Mouse (Mus musculus) G1E (cell line): ENCODE results near the gene Mylk4. TPM values are rescaled to one million over a fixed set of nuclear protein-coding genes. Genes with fewer than 3 reads are reported as not detected.
A peak's percentile ranks its signal among the peaks of the same experiment; 100 is the strongest.

ENCODE experiments used
- ATAC-seq: 2 replicates; pipeline ENCODE4 v1.8.0; 2016; ENCODE audit warnings: mild to moderate bottlenecking; ENCODE audit not compliant: insufficient number of reproducible peaks, poor library complexity, low FRiP score, severe bottlenecking; ENCODE audit errors: extremely low read depth
- DNase-seq: peaks from one replicate; pipeline ENCODE4 v3.0.0; 2012; ENCODE audit warnings: low spot score
- H3K27me3 ChIP-seq: 2 replicates; pipeline ENCODE4 v1.6.1; 2012; ENCODE audit warnings: mild to moderate bottlenecking, low read length, inconsistent platforms; ENCODE audit not compliant: insufficient read depth
- H3K36me3 ChIP-seq: replicated peaks from 2 replicates; pipeline ENCODE3; 2012; ENCODE audit warnings: mild to moderate bottlenecking, inconsistent platforms
- H3K4me1 ChIP-seq: 2 replicates; pipeline ENCODE4 v1.6.1; 2012; ENCODE audit warnings: low read depth, low read length, inconsistent platforms, mixed read lengths; ENCODE audit not compliant: insufficient read depth
- H3K4me3 ChIP-seq: 2 replicates; pipeline ENCODE4 v1.5.1; 2012; ENCODE audit warnings: low read depth, mild to moderate bottlenecking, inconsistent platforms, low read length, moderate library complexity, mixed read lengths
- H3K9me3 ChIP-seq: replicated peaks from 2 replicates; pipeline ENCODE4 v1.6.1; 2012; ENCODE audit warnings: inconsistent platforms
- CTCF ChIP-seq: IDR thresholded peaks from 2 replicates; pipeline ENCODE4 v1.5.1; 2012; ENCODE audit warnings: low read depth, low read length, inconsistent platforms, mixed read lengths
- GATA1 ChIP-seq: IDR thresholded peaks from 2 replicates; pipeline ENCODE4 v1.6.1; 2012; ENCODE audit warnings: borderline replicate concordance, low read length, inconsistent platforms, mixed read lengths
- GATA2 ChIP-seq: IDR thresholded peaks from 2 replicates; pipeline ENCODE4 v1.6.1; 2012; ENCODE audit warnings: low read depth, low read length, inconsistent platforms, borderline replicate concordance
- POLR2AphosphoS5 ChIP-seq: IDR thresholded peaks from 2 replicates; pipeline ENCODE4 v1.6.1; 2012; ENCODE audit warnings: low read depth, low read length, inconsistent platforms; ENCODE audit not compliant: insufficient replicate concordance
- TAL1 ChIP-seq: conservative IDR thresholded peaks from 2 replicates; pipeline ENCODE4 v1.6.1; 2012; ENCODE audit warnings: low read depth, low read length, inconsistent platforms, mixed read lengths
- polyA plus RNA-seq: library from polyadenylated mRNA; stranded (reverse); fragments of >175 nt; gene quantifications from 2 replicates; pipeline ENCODE4 v1.2.3, GENCODE M21; 2012
- total RNA-seq, 2 experiments: library from RNA; stranded (forward) in 1 of 2; stranded (reverse) in 1 of 2; fragments of 200-1000 nt in 1 of 2; fragments of >200 nt in 1 of 2; fragmentation: Nextera tagmentation in 1 of 2; gene quantifications; 2 replicates each; pipeline ENCODE4 v1.2.3; 2014 to 2017

The Mylk4 gene
- total and polyA plus RNA-seq, 3 experiments, result 0.05 TPM; not detected in 2

- DNase-seq (no peak), ATAC-seq (no peak)
- no peak overlapping the region for H3K4me3 ChIP-seq
- peaks cover 4% of the 10 kb centered on the region; the same call in 1 of the 2 replicates for H3K27me3 ChIP-seq
- no peaks in the 10 kb centered on the region for H3K4me1 ChIP-seq
- TF ChIP-seq GATA2, result no peak
- TF ChIP-seq POLR2AphosphoS5, result no peak
- no peak for TF ChIP-seq GATA1
- TF ChIP-seq TAL1, result no peak
- no peak for TF ChIP-seq CTCF
- no peaks in the 10 kb centered on the region for H3K9me3 ChIP-seq
- no peaks in the 10 kb centered on the region for H3K36me3 ChIP-seq
Measured at GRCm38 (mm10) chr13:32693886-32694455, 89.8 kb downstream of the Mylk4 start.

- ATAC-seq (no peak), DNase-seq (no peak)
- Histone ChIP-seq H3K4me3 (no peak overlapping the region), H3K4me1 (no peaks in the 10 kb centered on the region), H3K36me3 (no peaks in the 10 kb centered on the region), H3K9me3 (no peaks in the 10 kb centered on the region), H3K27me3 (no peaks in the 10 kb centered on the region; the same call in 1 of the 2 replicates)
- TF ChIP-seq CTCF, result no peak
- TF ChIP-seq GATA1, result no peak
- no peak for TF ChIP-seq POLR2AphosphoS5
Measured at GRCm38 (mm10) chr13:32692563-32692962, 91.2 kb downstream of the Mylk4 start.

GRCm38 (mm10) chr13:32690279-32690678 lies 93.5 kb downstream of the Mylk4 start:
- no peak for DNase-seq
- Histone ChIP-seq H3K9me3 (no peaks in the 10 kb centered on the region), H3K4me3 (no peak overlapping the region), H3K4me1 (no peaks in the 10 kb centered on the region), H3K36me3 (no peaks in the 10 kb centered on the region), H3K27me3 (peaks cover 3% of the 10 kb centered on the region; the same call in 1 of the 2 replicates)
- no peak for TF ChIP-seq GATA1
- TF ChIP-seq POLR2AphosphoS5, result no peak
- no peak for TF ChIP-seq TAL1
- no peak for TF ChIP-seq CTCF
- TF ChIP-seq GATA2, result no peak
- ATAC-seq, result no peak

GRCm38 (mm10) chr13:32680868-32681515 lies 102.8 kb downstream of the Mylk4 start:
- H3K4me1 ChIP-seq, result no peaks in the 10 kb centered on the region
- peaks cover 6% of the 10 kb centered on the region; the same call in 1 of the 2 replicates for H3K27me3 ChIP-seq
- ATAC-seq, result no peak
- TF ChIP-seq GATA2, result no peak
- no peak for TF ChIP-seq TAL1
- no peak for TF ChIP-seq GATA1
- TF ChIP-seq POLR2AphosphoS5, result no peak
- no peak for TF ChIP-seq CTCF
- no peaks in the 10 kb centered on the region for H3K36me3 ChIP-seq
- H3K4me3 ChIP-seq, result no peak overlapping the region
- peak; percentile 9 for DNase-seq
- H3K9me3 ChIP-seq, result no peaks in the 10 kb centered on the region

- H3K9me3 ChIP-seq, result no peaks in the 10 kb centered on the region
- DNase-seq, result no peak
- no peak for ATAC-seq
- H3K4me1 ChIP-seq, result no peaks in the 10 kb centered on the region
- H3K4me3 ChIP-seq, result no peak overlapping the region
- TF ChIP-seq GATA1 (no peak), GATA2 (no peak), CTCF (no peak), TAL1 (no peak), POLR2AphosphoS5 (no peak)
- H3K27me3 ChIP-seq, result peaks cover 6% of the 10 kb centered on the region; the same call in 1 of the 2 replicates
- H3K36me3 ChIP-seq, result no peaks in the 10 kb centered on the region
Measured at GRCm38 (mm10) chr13:32680121-32680551, 103.6 kb downstream of the Mylk4 start.

- Histone ChIP-seq H3K27me3 (peaks cover 6% of the 10 kb centered on the region; the same call in 1 of the 2 replicates), H3K4me1 (no peaks in the 10 kb centered on the region), H3K36me3 (no peaks in the 10 kb centered on the region), H3K9me3 (no peaks in the 10 kb centered on the region), H3K4me3 (no peak overlapping the region)
- no peak for ATAC-seq
- no peak for DNase-seq
- TF ChIP-seq GATA1 (no peak), TAL1 (no peak), CTCF (no peak), GATA2 (no peak), POLR2AphosphoS5 (no peak)
Measured at GRCm38 (mm10) chr13:32678998-32679397, 104.8 kb downstream of the Mylk4 start.
